Mouse (Mus musculus) testis, postnatal 14 days (tissue): ENCODE results near the gene Actr8.

Source experiments
- DNase-seq: peaks from one replicate; pipeline ENCODE4 v3.0.0; 2021; ENCODE audit warnings: low spot score

The Actr8 gene

DNA sequence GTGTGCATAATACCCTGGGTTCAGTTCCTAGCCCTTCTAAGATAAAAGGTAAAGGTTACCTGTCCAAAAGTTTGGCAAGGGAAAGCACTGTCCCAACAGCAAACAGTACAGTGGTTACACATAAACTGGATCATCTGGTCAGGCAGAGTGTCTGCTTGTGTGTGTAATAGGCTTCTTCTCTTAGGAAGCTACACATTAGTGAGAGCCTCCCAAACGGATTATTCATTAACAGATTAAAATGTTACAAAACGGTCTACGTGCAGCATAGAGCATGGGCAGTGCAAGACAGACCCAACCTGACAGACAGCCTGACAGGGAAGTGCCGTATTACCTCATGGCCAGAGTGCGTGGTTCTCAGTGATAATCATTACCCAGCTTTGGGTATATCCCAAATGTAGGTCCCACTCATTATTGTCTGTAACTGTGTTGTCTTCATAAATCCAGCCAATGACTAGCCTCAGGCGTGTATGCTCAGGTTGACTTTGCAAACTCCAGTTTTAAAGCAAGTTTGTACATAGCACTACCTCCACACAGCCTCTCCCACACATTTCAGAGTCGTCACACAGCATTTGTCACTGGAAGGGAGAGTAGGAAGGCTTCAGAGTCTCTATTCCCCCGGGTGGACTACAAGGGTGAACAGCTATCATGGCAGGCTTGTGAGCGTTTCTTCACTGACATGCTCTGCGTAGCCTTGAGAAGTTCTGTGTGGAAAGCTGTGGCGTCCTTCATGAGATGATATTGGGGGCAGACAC is 18.0 kb downstream of the Actr8 start:
- no peak for DNase-seq

DNA sequence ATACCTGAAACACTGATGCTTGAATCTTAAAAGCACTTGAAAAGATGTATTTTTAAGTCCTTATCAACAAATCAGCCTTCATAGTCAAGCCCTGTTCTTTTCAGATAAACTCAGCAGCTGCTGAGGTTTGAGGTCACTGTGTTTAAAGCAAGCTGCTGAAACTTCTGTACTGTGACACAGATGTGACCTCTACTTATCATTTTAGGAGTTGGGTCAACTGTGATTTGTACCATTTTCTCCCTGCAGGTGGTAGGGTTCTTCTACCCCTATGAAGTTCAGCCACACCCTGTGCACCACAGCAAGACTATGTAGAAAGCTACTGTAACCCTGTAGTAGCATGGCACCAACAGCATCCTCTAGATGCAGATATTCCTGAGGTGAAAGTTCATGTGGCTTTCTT is 19.2 kb downstream of the Actr8 start:
- DNase-seq = no peak

DNA sequence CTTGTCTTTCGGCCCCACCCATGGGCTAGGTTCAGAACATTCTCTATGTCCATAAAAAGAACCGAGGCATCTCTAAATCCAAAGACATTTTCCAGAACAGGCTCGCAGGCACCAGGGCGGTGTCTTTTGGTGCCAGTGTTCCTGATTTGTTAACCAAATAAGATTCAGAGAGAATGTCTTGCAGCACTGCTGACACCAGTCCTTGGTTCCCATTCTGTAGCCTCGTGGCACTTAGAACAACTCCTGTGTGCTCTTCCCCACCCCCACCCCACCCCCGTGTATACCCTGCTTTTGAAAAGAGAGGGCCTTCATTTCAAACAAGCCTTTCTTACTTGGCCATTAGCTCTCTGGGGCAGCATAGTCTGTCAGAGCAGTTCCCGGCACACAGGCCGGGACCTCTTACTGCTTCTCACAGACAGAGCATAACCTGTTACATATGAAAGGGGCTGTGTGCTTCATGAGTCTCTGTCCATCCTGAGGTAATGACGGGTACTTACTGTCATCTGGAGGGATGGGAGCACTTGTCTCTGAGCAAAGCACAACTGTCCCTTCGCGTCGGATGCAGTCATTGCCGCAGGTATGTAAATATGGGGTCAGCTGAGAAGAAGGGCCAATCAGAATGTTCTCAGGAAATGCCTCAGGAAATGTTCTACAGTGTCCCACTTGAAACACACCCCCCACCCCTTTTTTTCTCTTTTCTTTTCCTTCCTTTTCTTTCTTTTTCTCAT is 20.8 kb downstream of the Actr8 start:
- no peak for DNase-seq

DNA sequence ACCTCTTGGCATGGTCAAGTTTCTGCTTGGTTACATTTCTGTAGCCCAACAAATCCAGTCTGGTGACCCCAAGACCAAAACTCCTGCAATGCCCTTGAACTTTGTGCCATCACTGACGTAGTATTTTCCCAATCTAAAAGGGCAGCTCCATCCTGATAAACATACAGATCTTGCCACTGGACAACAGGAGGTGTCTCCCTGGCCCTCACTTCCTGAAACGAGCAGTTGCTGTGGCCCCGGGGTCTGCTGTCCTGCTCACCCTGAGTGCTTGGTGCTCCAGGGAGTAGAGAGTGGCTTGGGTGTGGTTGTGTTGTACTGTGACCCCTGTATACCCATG is 21.3 kb downstream of the Actr8 start:
- no peak for DNase-seq

DNA sequence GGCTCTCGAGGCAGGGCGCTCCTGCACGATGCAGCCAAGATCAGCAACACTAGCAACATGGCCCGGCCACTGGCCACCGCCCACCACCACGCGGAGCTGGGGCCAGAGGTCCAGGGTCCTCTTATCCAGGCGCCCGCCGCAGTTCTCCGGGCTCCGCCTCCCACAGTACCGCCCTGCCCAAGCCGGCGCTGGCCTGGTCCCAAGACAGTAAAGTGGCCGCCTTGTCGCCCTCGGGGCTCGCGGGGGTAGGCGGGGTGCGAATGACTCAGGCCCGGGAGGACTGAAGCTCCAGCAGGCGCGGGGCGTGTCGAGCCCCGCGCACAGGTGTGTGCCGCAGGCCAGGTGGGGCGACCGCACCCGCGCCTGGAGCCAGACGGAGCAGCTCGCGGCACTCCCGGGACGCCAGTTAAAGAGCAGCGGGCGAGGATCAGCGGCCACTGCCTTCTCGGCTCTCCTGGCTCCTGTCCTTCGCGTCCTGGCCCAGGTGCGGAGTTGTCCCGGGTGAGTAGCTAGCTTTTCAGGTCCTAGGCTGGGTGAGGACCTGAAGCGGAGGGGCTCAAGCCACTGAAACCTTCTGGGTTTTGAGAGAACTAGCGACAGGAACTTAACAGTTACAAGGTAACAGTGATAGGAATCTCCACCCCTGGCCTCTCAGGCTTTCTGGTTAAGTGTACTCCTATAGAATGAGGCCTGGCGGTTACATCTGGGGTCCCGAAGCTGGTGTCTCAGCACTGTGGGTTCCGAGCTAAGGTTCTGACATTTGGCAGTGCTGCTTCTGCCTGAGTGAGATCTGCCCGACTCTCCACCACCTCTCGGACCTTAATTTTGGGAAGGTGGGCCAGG is 30.8 kb downstream of the Actr8 start, which contains the start of the genes Il17rb and Chdh:
TSS of gene Il17rb (minus strand) at position 164 of the 843 bp plus-strand sequence.
TSS of gene Chdh (plus strand) at position 291 of the 843 bp plus-strand sequence.
- DNase-seq = peak; percentile 34

DNA sequence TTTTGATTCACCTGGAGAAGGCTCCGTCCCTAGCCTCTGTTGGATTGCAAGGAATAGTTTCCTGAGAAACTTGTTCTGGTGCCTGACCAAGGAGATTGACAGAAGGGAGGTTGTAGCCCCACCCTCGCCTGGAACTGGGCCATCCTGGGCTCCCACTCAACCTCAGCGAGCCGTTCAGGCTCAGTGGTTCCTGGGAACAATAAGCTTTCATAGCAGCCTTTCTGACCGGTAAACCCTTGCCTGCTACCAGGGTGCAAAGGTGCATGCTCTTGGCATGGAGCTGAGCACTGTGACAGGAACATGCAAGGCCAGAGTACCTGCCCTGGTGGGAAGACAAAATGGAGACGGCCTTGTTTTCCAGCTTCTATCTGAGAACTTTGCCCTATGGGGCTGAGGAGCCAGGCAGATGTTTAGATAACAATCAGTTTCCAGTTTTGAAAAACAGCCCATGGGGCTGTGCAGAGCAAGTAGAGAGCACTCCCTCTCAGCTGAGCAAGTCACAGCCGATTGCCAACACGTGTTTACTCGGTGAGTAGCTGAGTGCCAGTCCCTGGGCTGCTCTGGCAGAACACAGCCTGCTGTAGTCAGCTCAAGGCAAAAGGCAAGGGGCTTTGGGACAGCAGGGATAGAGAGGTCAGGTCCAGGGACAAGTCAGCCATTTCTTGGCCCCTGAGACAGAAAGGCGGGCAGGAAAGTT is 31.9 kb downstream of the Actr8 start:
- peak; percentile 67 for DNase-seq

DNA sequence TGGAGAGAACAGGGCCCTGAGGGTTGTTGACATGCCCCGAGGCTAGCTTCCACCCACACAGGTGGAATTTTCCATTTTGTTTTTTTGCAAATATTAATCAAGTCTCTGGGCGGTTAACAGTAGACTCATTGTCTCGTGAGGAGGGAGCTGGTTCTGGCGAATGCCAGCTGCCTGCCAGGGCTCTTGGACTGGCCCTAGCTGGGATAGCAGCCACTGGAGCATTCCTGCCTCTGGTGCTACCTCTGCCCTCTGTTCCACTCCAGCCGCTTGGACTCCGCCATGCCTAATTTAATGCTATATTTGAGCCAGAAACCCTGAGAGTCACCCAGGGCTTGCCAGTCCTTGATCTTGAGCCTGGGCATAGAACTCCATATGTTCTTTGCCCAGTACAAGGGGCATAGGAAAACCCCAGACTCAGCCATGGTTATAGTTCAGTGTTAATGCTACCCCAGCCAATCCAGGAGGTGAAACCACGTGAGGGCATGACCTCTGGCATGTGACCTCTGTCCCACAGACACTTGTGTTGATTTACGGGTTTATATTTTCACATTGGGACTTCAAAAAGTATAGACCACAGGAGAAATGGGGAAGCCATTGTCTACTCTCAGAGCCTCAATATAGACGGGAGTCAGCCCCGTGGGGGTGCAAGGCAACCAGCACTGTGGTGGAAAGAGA is 33.9 kb downstream of the Actr8 start:
- peak; percentile 64 for DNase-seq

DNA sequence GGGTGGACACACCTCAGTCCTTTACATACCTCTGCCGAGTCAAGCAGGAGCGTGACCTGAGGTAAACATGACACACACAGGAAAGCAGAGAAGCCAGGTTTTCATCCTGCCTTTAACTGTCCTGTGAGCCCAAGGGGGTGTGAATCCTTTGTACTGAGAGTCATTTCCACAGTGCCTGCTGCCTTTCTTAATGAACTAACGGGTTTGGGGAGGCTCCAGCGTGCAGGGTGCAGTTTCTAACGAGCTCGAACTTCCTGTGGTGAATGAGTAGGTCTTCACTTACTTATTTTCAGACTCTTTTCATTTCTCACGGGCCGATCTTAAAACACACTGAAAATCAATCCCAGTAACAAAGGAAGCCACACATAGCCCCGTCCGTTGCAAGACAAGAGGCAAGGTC is 36.4 kb downstream of the Actr8 start:
- DNase-seq = no peak

DNA sequence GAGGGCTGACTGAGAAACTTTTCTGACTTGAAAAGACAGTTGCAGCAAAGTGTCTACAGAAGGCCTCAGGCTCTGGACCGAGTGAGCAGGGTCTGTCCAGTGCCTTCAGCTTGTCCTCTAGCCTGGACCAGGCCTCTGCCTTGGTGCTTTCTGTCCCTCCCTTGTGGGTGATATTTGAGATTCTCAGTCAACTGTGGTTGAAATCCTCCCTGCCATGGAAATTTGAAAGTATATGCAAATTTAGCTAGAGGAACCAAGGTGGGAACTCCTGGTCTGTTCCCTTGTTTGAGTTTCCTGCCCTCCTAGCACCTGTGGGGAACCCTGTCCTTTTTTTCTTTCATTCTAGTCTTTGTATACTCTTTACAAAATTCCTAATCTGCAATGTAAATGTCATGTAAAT is 36.9 kb downstream of the Actr8 start:
- no peak for DNase-seq

DNA sequence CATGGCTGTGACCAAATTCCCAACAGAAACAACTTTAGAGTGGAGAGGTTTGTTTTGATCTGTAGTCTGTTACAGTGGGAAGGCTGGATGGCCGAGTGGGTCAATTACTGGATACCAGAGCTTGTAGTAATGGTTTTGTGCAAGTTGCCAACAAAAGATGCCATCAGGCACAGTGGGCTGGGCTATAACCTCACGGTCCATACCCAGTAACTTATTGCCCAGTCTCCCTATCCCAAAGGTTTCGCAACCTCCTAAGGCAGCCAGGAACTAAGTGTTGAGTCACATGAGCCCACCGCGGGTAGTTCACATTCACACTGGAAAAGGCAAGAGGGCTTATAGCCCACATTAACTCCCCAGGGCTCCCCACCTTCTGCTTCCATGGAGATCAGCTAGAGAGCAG is 38.5 kb downstream of the Actr8 start:
- no peak for DNase-seq

DNA sequence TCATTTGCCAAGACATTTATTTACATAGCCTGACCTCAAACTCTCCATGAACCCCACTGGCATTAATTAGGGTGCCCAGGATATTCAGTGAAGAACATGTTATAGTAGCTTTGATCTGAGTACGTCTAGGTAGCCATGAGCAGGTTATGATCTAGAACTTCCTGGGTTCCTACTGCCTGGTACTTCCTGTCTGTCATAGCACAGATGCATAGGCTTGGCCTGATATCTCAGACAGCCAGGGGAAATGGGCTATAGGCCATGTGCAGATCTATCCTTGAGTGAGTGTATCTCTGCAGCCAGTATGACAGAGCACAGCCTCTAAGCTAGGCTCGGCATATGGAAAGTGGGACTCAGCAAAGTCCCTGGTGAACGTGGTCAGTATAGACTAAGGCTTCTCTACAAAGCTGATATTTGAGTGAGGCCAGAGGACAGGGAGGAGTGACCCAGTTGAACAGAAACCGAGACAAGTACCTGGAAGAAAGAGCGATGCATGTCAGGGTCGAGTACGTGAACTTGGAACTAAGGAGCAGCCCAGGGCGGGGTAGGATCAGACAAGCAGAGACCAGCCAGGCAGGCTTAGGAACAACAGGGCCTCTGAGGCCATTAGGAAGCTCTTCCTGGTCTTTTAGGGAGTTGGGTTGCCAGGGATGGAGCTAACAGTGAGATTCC is 39.8 kb downstream of the Actr8 start:
- DNase-seq = no peak

DNA sequence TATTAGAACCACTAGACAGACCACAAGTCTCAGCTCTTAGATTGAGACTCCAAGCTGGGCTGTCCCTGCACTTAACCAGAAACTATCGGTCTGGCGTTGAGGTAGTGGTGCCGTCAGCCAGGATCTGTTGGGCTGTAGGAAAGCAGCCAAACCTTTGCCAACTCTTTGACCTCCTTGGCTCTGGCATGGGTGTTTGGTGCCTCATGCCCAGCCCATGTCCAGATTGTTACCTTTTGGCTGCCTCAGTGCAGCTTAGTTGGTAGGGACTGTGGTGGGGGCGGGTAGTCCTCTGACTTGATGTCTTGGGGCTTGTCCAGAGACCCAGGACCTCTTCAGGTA is 40.3 kb downstream of the Actr8 start:
- no peak for DNase-seq

DNA sequence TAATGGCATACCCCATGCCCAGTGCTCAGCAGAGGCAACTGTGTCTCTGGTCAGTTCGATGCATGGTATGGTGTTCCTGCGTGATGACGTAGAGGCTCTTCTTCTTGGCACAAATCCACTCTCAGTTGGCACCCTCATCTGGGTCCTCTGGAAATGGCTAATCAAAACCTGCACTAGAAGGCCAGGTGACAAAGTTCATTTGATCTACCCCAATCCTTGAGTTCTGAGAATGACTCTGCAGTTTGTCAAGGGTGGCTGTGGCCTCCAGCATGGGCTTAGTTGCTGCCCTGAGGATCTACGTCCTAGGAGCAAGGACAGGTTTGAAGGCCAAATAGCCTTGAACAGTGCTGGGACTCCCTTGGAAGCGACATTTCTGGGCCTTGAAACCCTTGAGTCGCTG is 40.7 kb downstream of the Actr8 start:
- no peak for DNase-seq

DNA sequence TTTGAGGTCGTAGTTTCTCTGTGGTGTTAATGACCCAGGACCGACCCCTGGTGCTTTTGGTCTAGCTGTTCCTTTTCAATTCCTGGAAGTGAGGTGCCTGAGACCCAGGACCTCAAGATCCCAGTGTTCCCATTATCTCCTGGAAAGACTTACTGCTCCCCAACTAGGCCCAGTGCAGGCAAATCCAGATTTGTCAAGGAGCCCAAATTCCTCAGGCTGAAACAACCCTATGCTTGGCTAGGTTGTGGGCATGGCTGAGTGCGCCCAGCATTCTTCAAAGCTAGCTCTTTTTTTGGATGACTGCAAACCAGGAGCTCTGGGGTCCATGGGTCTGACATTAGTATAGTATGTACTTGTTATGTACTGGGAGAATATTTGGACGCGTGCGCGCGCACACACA is 41.2 kb downstream of the Actr8 start:
- DNase-seq = no peak

DNA sequence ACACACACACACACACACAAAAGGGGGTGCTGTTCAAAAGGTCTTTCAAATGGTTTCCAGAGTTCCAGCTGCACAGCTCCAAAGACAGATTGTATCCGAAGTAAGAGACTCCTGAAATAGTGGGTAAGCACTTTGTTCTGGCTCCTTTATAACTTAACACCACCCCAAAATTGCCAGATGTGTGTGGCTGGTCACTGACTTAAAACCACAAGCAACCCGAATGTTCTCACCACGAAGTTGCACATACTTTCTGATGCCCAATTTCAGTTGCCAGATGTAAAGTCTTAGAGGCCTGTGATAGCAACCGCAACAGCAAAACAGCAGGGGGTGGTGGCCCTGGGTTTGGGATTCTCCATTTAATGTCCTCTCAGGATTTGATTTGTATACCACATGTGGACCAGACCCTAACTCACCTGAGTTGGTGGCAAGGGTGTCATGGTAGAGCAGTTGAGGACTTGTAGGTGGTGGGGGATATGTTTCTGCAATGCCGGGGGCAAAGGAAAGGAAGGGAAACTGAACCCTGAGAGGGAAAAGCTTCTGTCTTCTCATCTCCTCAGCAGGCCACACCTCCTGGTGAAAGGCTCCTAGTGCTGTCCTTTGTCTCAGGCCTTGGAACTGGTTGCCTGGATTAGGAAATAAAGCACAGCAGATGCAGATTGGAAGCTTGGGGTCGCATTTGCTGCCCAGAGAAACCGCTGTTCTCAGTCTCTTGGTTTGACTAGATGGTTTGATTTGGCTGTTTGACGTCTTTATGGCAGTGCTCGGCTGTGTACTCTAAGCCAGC is 41.8 kb downstream of the Actr8 start:
- no peak for DNase-seq

DNA sequence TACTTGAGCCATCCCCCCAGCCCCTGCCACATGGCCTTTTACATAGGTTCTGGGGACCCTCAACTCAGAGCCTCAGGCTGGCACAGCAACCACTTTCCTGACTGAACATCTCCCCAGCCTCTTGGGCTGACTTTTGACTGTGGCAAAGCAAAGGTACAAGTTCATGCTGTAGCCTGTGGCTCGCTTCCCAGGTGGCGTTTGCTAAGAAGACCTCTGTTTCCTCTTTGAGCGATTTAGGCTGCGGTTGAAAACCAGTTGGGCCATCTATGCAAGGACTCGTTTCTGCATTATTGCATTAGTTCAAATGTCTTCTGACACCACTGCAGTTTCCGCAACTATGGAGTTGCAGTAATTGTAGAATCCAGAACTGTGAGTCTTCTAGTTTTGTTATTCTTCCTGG is 44.3 kb downstream of the Actr8 start:
- no peak for DNase-seq

DNA sequence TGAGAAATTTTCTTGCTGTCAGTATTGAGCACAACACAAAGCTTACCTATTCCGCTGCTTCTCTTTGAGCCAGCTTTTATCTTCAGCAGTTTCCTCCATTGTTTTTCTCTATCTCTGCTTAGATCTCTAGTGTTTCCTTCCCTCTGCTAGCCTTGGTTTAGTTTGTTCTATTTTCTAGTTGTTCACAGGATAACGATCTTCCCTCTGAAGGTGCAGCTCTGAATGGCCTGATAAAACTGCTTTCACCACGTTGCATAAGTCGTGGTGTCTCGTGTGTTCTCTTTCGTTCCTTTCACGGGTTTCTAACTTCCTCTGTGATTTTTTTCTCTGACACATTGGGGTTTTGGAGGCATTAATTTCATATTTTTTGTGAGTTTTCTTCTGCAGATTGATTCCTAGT is 46.2 kb downstream of the Actr8 start:
- no peak for DNase-seq

DNA sequence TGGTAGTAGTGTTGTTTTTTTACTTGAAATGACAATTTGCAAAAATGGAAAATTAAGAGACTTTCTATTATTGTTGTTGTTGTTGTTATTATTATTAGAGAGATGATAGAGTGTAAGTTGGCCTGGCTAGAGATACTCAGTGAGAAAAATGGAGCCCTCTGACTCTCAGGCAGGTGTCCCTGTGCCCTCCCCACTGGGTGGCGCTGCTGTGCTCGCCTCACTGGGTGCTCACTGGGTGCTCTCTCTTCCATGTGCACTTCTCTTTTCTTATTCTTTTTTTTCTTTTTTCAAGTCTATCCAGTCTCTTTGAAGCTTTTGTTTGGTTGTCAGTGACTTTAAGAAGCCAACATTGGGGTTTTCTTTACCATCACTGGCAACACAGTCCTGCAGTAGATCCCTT is 49.2 kb downstream of the Actr8 start:
- DNase-seq = no peak

DNA sequence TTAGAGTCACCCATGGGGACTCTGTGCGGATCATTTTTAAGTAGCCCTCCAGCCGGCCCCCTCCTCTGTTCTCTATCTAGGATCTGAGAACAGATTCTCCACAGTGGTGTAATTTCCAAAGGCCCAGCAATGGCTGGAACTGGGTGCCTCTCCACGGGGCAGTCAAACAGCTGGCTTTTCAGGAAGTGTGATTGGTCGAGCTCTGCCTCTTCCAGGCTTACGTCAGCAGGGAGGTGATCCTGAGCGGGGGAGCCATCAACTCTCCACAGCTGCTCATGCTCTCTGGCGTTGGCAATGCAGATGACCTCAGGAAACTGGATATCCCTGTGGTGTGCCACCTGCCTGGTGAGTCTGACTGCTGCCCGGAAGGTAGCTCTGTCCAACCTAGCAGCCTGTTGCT is 55.3 kb downstream of the Actr8 start:
- DNase-seq = no peak

DNA sequence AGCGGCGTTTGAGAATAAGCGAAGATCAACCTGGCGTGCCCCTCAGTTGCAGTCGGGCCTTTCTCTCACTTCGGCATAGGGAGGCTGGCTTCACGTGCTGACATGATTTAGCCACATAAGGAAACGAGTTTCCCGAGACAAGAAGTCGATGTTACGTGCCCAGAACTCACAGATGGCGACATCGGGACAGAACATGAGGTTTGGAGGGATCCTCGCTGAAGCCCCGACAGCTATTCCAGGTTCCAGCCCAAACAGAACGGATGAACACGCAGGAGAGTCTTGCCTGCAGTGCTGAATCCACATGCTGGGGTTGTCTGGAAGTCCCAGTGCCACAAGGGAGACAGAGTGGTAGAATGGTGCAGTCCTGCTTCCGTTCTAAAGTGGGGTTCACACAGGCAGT is 60.3 kb downstream of the Actr8 start:
- DNase-seq = no peak
